Mouse (Mus musculus) spleen, adult 2 months (tissue): Measurements from ENCODE around the gene S100b.

Experiments used
- CTCF ChIP-seq: fragments of 200-500 bp; IDR thresholded peaks from 2 replicates; pipeline ENCODE4 v1.5.1; 2011; ENCODE audit warnings: mild to moderate bottlenecking, inconsistent platforms; ENCODE audit not compliant: insufficient read depth, insufficient read length, insufficient replicate concordance; ENCODE audit errors: extremely low read depth
- POLR2A ChIP-seq: fragments of 200-500 bp; IDR thresholded peaks from 2 replicates; pipeline ENCODE4 v1.6.1; 2011; ENCODE audit warnings: low read depth, low read length, inconsistent platforms

DNA sequence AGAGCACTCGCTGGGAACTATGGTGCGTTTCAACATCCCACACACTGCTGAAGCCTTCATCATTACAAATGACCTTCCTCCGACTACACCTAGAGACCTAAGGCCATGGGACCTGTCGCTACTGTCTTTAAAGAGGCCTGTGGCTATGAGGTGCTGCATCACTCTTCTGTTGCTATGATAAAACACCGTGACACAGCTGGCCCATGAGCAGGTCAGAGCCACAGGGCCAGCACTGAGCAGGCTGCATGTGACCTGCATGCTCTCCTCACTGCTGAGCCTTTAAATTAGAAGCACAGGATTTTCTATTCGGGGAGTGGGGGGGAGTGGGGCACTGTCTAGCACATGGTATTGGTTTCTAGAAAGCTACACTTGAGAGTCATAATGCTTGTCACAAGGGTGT lies 41.5 kb upstream of the S100b start:
- TF ChIP-seq CTCF, result no peak
- TF ChIP-seq POLR2A, result no peak
